Mouse (Mus musculus): ENCODE measurements at regions not wholly inside any gene's neighbourhood (a gene's known extent, or its start where the extent isn't known, plus 50 kb on each side); places are given as distances from the start of the nearest gene placed in this dataset.

DNA sequence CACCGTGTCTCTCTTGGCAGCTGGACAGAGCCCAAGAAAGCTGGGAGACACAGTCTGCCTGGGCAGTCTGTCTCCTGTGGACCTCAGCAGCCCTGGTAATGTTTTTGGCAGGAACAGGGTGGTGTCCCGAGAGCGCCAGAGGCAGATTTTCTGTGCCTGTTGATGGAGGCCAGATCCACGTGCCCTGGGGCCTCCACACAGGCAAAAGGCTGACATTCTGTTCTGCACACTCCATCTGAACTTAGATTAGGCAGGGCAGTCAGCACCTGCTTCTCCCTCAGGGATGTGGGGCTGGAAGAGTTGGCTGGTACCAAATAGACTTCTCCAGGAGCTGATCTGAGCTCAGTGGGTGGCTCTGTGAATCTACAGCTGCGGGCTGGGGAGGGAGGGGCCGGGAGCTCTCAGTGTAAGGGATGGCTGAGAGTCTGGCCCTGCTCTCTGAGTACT lies 83.8 kb downstream of the Gadd45g start:
- Histone ChIP-seq H3K4me3 (replicated peaks; ENCODE audit: low read length) (no peak overlapping the region), H3K27ac (replicated peaks; ENCODE audit: low read depth, low read length) (no peak overlapping the region), H3K36me3 (ENCODE audit: control insufficient read depth, insufficient read depth, low read length) (no peaks in the 10 kb centered on the region), H3K4me2 (replicated peaks; ENCODE audit: low read depth, low read length, severe bottlenecking) (no peak overlapping the region), H3K9me3 (ENCODE audit: control insufficient read depth, low read length) (no peaks in the 10 kb centered on the region), H3K4me1 (ENCODE audit: control insufficient read depth, insufficient read depth, low read length) (peaks cover 8% of the 10 kb centered on the region), H3K27me3 (ENCODE audit: control insufficient read depth, insufficient read depth, low read length) (no peaks in the 10 kb centered on the region), H3K9ac (ENCODE audit: low read depth, low read length, severe bottlenecking) (no peak overlapping the region)
- DNase-seq (ENCODE audit: low spot score) = no peak
- TF ChIP-seq POLR2A (IDR thresholded peaks at IDR 0.05; ENCODE audit: borderline replicate concordance, extremely low read depth, insufficient read depth, insufficient read length) = no peak
- 0 out of 2 replicates have a peak, but pooled peaks have one; percentile 41 for ATAC-seq (ENCODE audit: low FRiP score, low read depth)
- WGBS = 27% methylated on average over 6 of the region's 6 CpGs

DNA sequence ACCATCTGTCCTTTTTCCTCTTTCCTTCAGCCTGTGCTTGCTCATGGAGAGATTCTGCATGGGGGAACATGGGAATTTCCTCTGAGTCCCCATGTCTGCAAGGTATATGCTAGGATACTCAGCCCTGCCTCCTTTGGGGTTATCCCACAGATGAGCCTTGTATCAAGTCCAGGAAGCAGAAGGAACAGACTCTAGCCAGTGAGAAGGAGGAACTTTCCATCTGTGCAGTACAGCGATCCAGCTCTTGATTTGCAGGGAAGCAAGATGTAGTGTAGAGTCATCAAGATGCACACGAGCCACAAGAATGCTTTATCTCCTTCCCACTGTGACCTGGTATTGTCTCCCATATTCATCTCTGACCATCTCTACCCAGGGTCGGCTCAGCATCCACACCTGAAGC lies 84.5 kb downstream of the Gadd45g start:
- H3K4me3 ChIP-seq (replicated peaks; ENCODE audit: low read length) = no peak overlapping the region
- no peaks in the 10 kb centered on the region for H3K9me3 ChIP-seq (ENCODE audit: control insufficient read depth, low read length)
- H3K36me3 ChIP-seq (ENCODE audit: control insufficient read depth, insufficient read depth, low read length) = no peaks in the 10 kb centered on the region
- ATAC-seq (ENCODE audit: low FRiP score, low read depth) (no peak), DNase-seq (ENCODE audit: low spot score) (no peak)
- TF ChIP-seq POLR2A (IDR thresholded peaks at IDR 0.05; ENCODE audit: borderline replicate concordance, extremely low read depth, insufficient read depth, insufficient read length) = no peak
- H3K9ac ChIP-seq (ENCODE audit: low read depth, low read length, severe bottlenecking) = no peak overlapping the region
- peaks cover 8% of the 10 kb centered on the region for H3K4me1 ChIP-seq (ENCODE audit: control insufficient read depth, insufficient read depth, low read length)
- no peak overlapping the region for H3K4me2 ChIP-seq (replicated peaks; ENCODE audit: low read depth, low read length, severe bottlenecking)
- H3K27me3 ChIP-seq (ENCODE audit: control insufficient read depth, insufficient read depth, low read length) = no peaks in the 10 kb centered on the region
- no peak overlapping the region for H3K27ac ChIP-seq (replicated peaks; ENCODE audit: low read depth, low read length)
- WGBS = 89% methylated on average over 3 of the region's 3 CpGs

DNA sequence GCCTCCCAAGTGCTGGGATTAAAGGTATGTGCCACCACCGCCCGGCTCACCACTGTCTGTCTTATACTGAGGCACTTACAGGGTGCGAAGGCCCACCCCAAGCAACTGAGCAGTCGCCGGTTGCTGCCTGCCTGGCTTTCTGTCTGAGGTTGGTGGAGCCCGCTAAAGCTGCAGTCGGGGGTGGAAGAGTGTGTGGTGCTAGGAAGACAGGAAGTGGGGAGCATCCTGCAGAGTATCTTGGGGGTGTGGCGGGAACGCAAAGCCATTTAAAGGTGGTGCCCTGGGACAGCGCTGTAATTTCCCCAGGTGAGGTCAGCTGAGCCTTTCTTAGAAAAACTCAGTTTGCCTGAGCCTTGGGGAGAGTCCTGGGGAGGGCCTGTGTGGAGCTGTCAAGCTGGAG lies 89.3 kb downstream of the Gadd45g start:
- Histone ChIP-seq H3K4me3 (replicated peaks; ENCODE audit: low read length) (no peak overlapping the region), H3K36me3 (ENCODE audit: control insufficient read depth, insufficient read depth, low read length) (no peaks in the 10 kb centered on the region), H3K9ac (ENCODE audit: low read depth, low read length, severe bottlenecking) (no peak overlapping the region), H3K4me1 (ENCODE audit: control insufficient read depth, insufficient read depth, low read length) (peaks cover 6% of the 10 kb centered on the region), H3K4me2 (replicated peaks; ENCODE audit: low read depth, low read length, severe bottlenecking) (no peak overlapping the region), H3K27me3 (ENCODE audit: control insufficient read depth, insufficient read depth, low read length) (no peaks in the 10 kb centered on the region), H3K27ac (replicated peaks; ENCODE audit: low read depth, low read length) (no peak overlapping the region), H3K9me3 (ENCODE audit: control insufficient read depth, low read length) (no peaks in the 10 kb centered on the region)
- no peak for TF ChIP-seq POLR2A (IDR thresholded peaks at IDR 0.05; ENCODE audit: borderline replicate concordance, extremely low read depth, insufficient read depth, insufficient read length)
- WGBS = 89% methylated on average over 10 of the region's 10 CpGs
- ATAC-seq (ENCODE audit: low FRiP score, low read depth) = no peak
- no peak for DNase-seq (ENCODE audit: low spot score)

- ATAC-seq (ENCODE audit: low FRiP score, low read depth) (no peak), DNase-seq (ENCODE audit: low spot score) (no peak)
- no peak overlapping the region for H3K4me3 ChIP-seq (replicated peaks; ENCODE audit: low read length)
- H3K27me3 ChIP-seq (ENCODE audit: control insufficient read depth, insufficient read depth, low read length) = no peaks in the 10 kb centered on the region
- no peak overlapping the region for H3K4me2 ChIP-seq (replicated peaks; ENCODE audit: low read depth, low read length, severe bottlenecking)
- H3K4me1 ChIP-seq (ENCODE audit: control insufficient read depth, insufficient read depth, low read length) = peaks cover 6% of the 10 kb centered on the region; the same call in 1 of the 2 replicates
- 68% methylated on average over 5 of the region's 5 CpGs for WGBS
- H3K36me3 ChIP-seq (ENCODE audit: control insufficient read depth, insufficient read depth, low read length) = no peaks in the 10 kb centered on the region
- no peak overlapping the region for H3K27ac ChIP-seq (replicated peaks; ENCODE audit: low read depth, low read length)
- H3K9me3 ChIP-seq (ENCODE audit: control insufficient read depth, low read length) = no peaks in the 10 kb centered on the region
- no peak for TF ChIP-seq POLR2A (IDR thresholded peaks at IDR 0.05; ENCODE audit: borderline replicate concordance, extremely low read depth, insufficient read depth, insufficient read length)
- H3K9ac ChIP-seq (ENCODE audit: low read depth, low read length, severe bottlenecking) = no peak overlapping the region
Observed at GRCm38 (mm10) chr13:51936441-51936840, 90.0 kb downstream of the Gadd45g start.

GRCm38 (mm10) chr13:51937898-51938297 lies 91.4 kb downstream of the Gadd45g start:
- WGBS = 15% methylated on average over 7 of the region's 7 CpGs
- no peak for TF ChIP-seq POLR2A (IDR thresholded peaks at IDR 0.05; ENCODE audit: borderline replicate concordance, extremely low read depth, insufficient read depth, insufficient read length)
- DNase-seq (ENCODE audit: low spot score) = no peak

DNA sequence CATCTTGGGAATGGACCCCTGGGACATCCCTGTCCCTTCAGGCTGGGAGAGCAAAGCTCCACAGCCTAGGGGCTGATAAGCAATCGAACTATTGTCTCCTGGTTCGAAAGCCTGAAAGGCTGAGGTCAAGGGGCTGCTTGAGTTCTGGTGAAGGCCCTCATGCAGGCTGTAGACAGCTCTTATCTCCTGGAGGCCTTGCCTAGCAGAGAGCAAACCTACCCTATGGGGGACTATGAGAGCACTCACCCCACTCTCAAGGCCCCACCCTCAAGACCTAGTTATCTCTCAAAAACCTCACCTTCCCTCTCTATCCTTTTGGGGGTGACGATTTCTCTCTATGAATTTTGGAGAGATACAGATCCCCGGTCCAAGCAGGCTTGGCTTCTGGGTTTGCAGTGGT lies 92.8 kb downstream of the Gadd45g start:
- no peak for ATAC-seq (ENCODE audit: low FRiP score, low read depth)
- Histone ChIP-seq H3K9ac (ENCODE audit: low read depth, low read length, severe bottlenecking) (no peak overlapping the region), H3K27me3 (ENCODE audit: control insufficient read depth, insufficient read depth, low read length) (no peaks in the 10 kb centered on the region), H3K4me2 (replicated peaks; ENCODE audit: low read depth, low read length, severe bottlenecking) (no peak overlapping the region), H3K27ac (replicated peaks; ENCODE audit: low read depth, low read length) (no peak overlapping the region), H3K36me3 (ENCODE audit: control insufficient read depth, insufficient read depth, low read length) (no peaks in the 10 kb centered on the region), H3K9me3 (ENCODE audit: control insufficient read depth, low read length) (no peaks in the 10 kb centered on the region), H3K4me1 (ENCODE audit: control insufficient read depth, insufficient read depth, low read length) (peaks cover 6% of the 10 kb centered on the region; the same call in 1 of the 2 replicates), H3K4me3 (replicated peaks; ENCODE audit: low read length) (no peak overlapping the region)
- DNase-seq (ENCODE audit: low spot score) = no peak
- TF ChIP-seq POLR2A (IDR thresholded peaks at IDR 0.05; ENCODE audit: borderline replicate concordance, extremely low read depth, insufficient read depth, insufficient read length) = no peak
- 88% methylated on average over 4 of the region's 4 CpGs for WGBS

More at GRCm38 (mm10) chr13:51937898-51938297, 91.4 kb downstream of the Gadd45g start:
- 0 out of 2 replicates have a peak, but pooled peaks have one; percentile 30 for ATAC-seq (ENCODE audit: low FRiP score, low read depth)
- no peak overlapping the region for H3K9ac ChIP-seq (ENCODE audit: low read depth, low read length, severe bottlenecking)
- no peak overlapping the region for H3K4me3 ChIP-seq (replicated peaks; ENCODE audit: low read length)
- H3K4me1 ChIP-seq (ENCODE audit: control insufficient read depth, insufficient read depth, low read length) = peaks cover 6% of the 10 kb centered on the region; the same call in 1 of the 2 replicates
- H3K4me2 ChIP-seq (replicated peaks; ENCODE audit: low read depth, low read length, severe bottlenecking) = no peak overlapping the region
- H3K36me3 ChIP-seq (ENCODE audit: control insufficient read depth, insufficient read depth, low read length) = no peaks in the 10 kb centered on the region
- H3K9me3 ChIP-seq (ENCODE audit: control insufficient read depth, low read length) = no peaks in the 10 kb centered on the region
- no peaks in the 10 kb centered on the region for H3K27me3 ChIP-seq (ENCODE audit: control insufficient read depth, insufficient read depth, low read length)
- no peak overlapping the region for H3K27ac ChIP-seq (replicated peaks; ENCODE audit: low read depth, low read length)

All from limb, embryonic 14.5 days (tissue).